Mouse (Mus musculus): ENCODE results near the gene Aen. TPM values are rescaled to one million over a fixed set of nuclear protein-coding genes. Genes with fewer than 3 reads are reported as not detected.

Gene Aen
- polyA plus RNA-seq, 1 experiment from 2014 or later = 37.4 TPM

DNA sequence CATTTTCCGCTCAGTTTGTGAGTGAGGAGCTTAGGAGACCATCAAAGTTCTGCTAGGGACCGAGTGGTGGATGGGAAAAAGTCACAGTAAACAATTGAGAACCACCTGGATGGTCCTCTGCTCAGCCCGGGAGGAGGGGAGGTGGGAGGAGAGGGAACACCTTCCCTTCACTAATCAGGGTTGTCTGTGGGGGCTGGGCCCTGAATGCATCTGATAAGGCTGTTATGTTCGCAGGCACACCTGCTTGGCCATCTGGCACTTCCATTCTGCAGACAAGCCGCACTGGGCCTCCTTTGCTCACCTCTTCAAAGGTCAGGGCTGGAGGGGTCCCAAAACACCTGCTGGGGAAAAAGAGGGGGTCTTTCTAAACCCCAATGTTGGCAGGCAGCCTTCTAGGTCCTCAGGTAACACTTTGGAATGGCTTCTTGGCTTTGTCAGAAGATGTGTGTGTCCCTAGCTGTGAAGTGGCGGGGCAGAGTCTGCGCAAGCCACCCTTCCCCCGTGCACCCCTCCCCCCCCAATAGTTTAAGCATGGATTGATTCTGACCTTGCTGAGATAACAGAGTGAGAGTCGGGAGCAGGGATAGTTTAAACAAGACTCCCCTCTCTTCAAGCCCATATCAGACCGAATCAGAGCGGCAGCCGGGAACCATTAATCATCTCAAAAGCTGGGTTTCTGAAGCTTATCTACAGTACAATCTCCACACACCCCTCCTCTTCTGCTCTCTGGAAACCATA is 30.3 kb upstream of the Aen start:
- no peaks in the 10 kb centered on the region for H3K27me3 ChIP-seq (replicated peaks; ENCODE audit: control insufficient read depth, insufficient read depth, low read length)
- ATAC-seq (replicated peaks; ENCODE audit: low FRiP score, low TSS enrichment, low read depth) = peak; percentile 61; the same call in 1 of the 2 replicates
- H3K4me2 ChIP-seq (ENCODE audit: low read length) = no peak overlapping the region
- 32% methylated on average over 12 of the region's 12 CpGs for WGBS
- no peaks in the 10 kb centered on the region for H3K4me1 ChIP-seq (replicated peaks; ENCODE audit: control insufficient read depth, insufficient read depth, low read length)
- H3K4me3 ChIP-seq (ENCODE audit: low read depth, low read length) = no peak overlapping the region
- DNase-seq (ENCODE audit: low spot score) = no peak
- no peak overlapping the region for H3K27ac ChIP-seq (ENCODE audit: low read depth)
- H3K9me3 ChIP-seq (ENCODE audit: control insufficient read depth, low read length) = no peaks in the 10 kb centered on the region
- H3K9ac ChIP-seq (ENCODE audit: low read length) = no peak overlapping the region
- no peaks in the 10 kb centered on the region for H3K36me3 ChIP-seq (ENCODE audit: control insufficient read depth, insufficient read depth, low read length)

DNA sequence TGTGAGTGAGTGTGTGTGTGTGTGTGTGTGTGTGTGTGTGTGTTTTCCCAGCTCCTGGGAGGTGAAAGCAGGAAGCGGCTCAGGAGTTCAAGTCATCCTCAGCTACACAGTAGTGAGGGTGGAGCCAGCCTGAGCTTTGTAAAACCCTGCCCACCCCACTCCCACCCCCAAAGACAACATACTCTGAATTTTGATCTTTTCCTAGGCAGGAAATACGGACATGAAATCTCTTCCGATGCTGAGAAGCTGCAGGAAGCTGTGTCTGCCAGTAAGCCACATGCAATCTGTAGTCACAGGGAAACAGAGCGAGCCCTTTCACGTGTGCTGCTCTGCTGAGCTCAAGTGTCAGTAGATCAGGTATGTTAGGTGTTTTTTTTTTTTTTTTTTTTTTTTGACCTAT is 26.9 kb upstream of the Aen start:
- H3K36me3 ChIP-seq (ENCODE audit: control insufficient read depth, insufficient read depth, low read length) = no peaks in the 10 kb centered on the region
- DNase-seq (ENCODE audit: low spot score) = no peak
- no peak for ATAC-seq (replicated peaks; ENCODE audit: low FRiP score, low TSS enrichment, low read depth)

DNA sequence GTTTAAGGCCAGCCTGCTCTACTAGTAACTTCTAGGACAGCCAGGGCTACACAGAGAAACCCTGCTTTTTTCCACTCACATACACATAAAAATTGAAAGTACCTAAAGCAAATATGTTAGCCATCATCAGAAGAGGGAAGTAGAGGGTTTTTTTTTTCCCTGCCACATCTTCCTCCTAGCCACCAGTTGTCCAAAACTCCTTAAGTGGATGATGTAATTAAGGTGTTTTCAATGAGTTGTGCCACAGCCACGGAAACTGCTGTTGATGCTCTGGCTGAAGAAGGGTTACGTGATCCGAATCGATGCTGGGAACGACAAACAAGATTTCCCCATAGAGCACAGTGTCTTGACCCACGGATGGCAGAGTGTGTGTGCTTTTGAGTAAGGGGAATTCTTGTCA is 23.3 kb upstream of the Aen start:
- Histone ChIP-seq H3K4me3 (ENCODE audit: low read depth, low read length) (no peak overlapping the region), H3K27ac (ENCODE audit: low read depth) (no peak overlapping the region), H3K27me3 (replicated peaks; ENCODE audit: control insufficient read depth, insufficient read depth, low read length) (no peaks in the 10 kb centered on the region), H3K9ac (ENCODE audit: low read length) (no peak overlapping the region), H3K9me3 (ENCODE audit: control insufficient read depth, low read length) (no peaks in the 10 kb centered on the region), H3K36me3 (ENCODE audit: control insufficient read depth, insufficient read depth, low read length) (no peaks in the 10 kb centered on the region), H3K4me2 (ENCODE audit: low read length) (no peak overlapping the region), H3K4me1 (replicated peaks; ENCODE audit: control insufficient read depth, insufficient read depth, low read length) (no peaks in the 10 kb centered on the region)
- no peak for DNase-seq (ENCODE audit: low spot score)
- 83% methylated on average over 6 of the region's 6 CpGs for WGBS
- no peak for ATAC-seq (replicated peaks; ENCODE audit: low FRiP score, low TSS enrichment, low read depth)

More for the DNA sequence above, 26.9 kb upstream of the Aen start:
- Histone ChIP-seq H3K4me3 (ENCODE audit: low read depth, low read length) (no peak overlapping the region), H3K4me2 (ENCODE audit: low read length) (no peak overlapping the region), H3K9ac (ENCODE audit: low read length) (no peak overlapping the region), H3K9me3 (ENCODE audit: control insufficient read depth, low read length) (no peaks in the 10 kb centered on the region), H3K4me1 (replicated peaks; ENCODE audit: control insufficient read depth, insufficient read depth, low read length) (no peaks in the 10 kb centered on the region), H3K27me3 (replicated peaks; ENCODE audit: control insufficient read depth, insufficient read depth, low read length) (no peaks in the 10 kb centered on the region), H3K27ac (ENCODE audit: low read depth) (no peak overlapping the region)
- 64% methylated on average over 5 of the region's 5 CpGs for WGBS

- DNase-seq (ENCODE audit: low spot score) = no peak
- H3K9ac ChIP-seq (ENCODE audit: low read length) = no peak overlapping the region
- H3K4me2 ChIP-seq (ENCODE audit: low read length) = no peak overlapping the region
- no peak for ATAC-seq (replicated peaks; ENCODE audit: low FRiP score, low TSS enrichment, low read depth)
- H3K9me3 ChIP-seq (ENCODE audit: control insufficient read depth, low read length) = no peaks in the 10 kb centered on the region
- H3K27ac ChIP-seq (ENCODE audit: low read depth) = no peak overlapping the region
- H3K27me3 ChIP-seq (replicated peaks; ENCODE audit: control insufficient read depth, insufficient read depth, low read length) = no peaks in the 10 kb centered on the region
- H3K36me3 ChIP-seq (ENCODE audit: control insufficient read depth, insufficient read depth, low read length) = no peaks in the 10 kb centered on the region
- WGBS = 72% methylated on average over 5 of the region's 5 CpGs
- H3K4me3 ChIP-seq (ENCODE audit: low read depth, low read length) = no peak overlapping the region
- no peaks in the 10 kb centered on the region for H3K4me1 ChIP-seq (replicated peaks; ENCODE audit: control insufficient read depth, insufficient read depth, low read length)
Measured at GRCm38 (mm10) chr7:78872831-78873230, 22.8 kb upstream of the Aen start.

DNA sequence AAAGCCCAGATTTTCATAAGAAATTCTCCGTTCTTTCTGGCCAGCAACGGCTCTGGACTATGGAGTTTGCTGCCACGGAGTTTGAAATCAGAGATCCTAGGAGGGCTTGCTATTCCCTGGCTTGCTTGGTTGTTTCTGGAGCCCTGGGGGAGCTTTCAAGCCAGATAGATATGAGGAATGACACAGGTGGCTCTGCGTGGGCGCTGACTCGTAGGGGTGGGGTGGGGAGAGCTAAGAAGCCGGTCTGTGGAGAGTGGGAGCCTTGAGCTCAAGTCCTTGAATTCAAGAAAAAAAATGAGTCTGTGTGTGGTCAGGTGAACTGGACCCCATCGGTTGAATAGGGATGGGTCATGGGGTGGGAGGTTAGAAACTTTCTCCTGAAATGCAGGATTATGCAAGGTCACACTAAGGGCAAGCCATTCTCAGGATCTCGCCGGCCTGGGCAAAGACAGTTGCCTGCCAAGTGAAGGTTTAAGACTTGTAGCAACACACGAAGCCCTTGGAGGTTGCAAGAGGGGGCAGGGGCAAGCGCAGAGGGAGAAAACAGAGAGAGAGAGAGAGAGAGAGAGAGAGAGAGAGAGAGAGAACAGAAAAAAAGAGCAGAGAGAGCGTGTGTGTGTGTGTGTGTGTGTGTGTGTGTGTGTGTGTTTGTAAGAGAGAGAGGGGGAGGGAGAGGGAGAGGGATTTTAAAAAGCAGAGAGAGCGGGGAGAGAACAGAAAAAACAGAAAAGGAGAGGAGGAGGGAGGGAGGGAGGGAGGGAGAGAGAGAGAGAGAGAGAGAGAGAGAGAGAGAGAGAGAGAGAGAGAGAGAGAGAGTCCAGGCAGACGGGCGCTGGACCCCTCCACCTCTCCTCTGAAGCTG is 13.8 kb upstream of the Aen start:
- no peak for DNase-seq (ENCODE audit: low spot score)
- Histone ChIP-seq H3K27ac (ENCODE audit: low read depth) (no peak overlapping the region), H3K4me1 (replicated peaks; ENCODE audit: control insufficient read depth, insufficient read depth, low read length) (peaks cover 10% of the 10 kb centered on the region), H3K9ac (ENCODE audit: low read length) (no peak overlapping the region), H3K4me2 (ENCODE audit: low read length) (peak overlapping the region; percentile 40), H3K9me3 (ENCODE audit: control insufficient read depth, low read length) (no peaks in the 10 kb centered on the region), H3K27me3 (replicated peaks; ENCODE audit: control insufficient read depth, insufficient read depth, low read length) (peaks cover 57% of the 10 kb centered on the region), H3K36me3 (ENCODE audit: control insufficient read depth, insufficient read depth, low read length) (no peaks in the 10 kb centered on the region), H3K4me3 (ENCODE audit: low read depth, low read length) (peak overlapping the region; percentile 28; the same call in 1 of the 2 replicates)
- ATAC-seq (replicated peaks; ENCODE audit: low FRiP score, low TSS enrichment, low read depth) = no peak
- WGBS = 16% methylated on average over 13 of the region's 16 CpGs

DNA sequence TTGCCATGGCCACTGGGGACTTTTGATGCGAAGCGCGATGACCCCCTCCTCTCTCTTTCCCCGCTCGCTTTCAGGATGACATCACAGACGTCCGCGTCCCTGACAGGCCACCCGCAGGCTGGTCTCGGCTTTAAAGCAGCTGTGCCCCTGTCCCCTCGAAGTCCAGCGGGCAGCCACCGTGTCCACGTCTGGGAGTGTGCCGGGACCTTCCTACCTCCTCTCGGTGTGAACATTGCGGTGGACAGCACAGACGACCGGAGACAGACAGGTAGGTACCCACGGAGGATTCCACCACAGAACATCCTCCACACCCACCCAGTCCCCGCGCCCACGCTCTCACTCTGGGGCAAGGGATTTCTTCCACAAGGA is 13.2 kb upstream of the Aen start:
- ATAC-seq (replicated peaks; ENCODE audit: low FRiP score, low TSS enrichment, low read depth) = 0 out of 2 replicates have a peak, but pooled peaks have one; percentile 37
- no peak for DNase-seq (ENCODE audit: low spot score)
- Histone ChIP-seq H3K9ac (ENCODE audit: low read length) (0 out of 2 replicates have a peak overlapping the region, but pooled peaks have one; percentile 16), H3K4me2 (ENCODE audit: low read length) (peak overlapping the region; percentile 40), H3K4me1 (replicated peaks; ENCODE audit: control insufficient read depth, insufficient read depth, low read length) (peaks cover 10% of the 10 kb centered on the region), H3K4me3 (ENCODE audit: low read depth, low read length) (peak overlapping the region; percentile 28), H3K36me3 (ENCODE audit: control insufficient read depth, insufficient read depth, low read length) (no peaks in the 10 kb centered on the region), H3K27me3 (replicated peaks; ENCODE audit: control insufficient read depth, insufficient read depth, low read length) (peaks cover 57% of the 10 kb centered on the region), H3K27ac (ENCODE audit: low read depth) (no peak overlapping the region), H3K9me3 (ENCODE audit: control insufficient read depth, low read length) (no peaks in the 10 kb centered on the region)
- WGBS = 3% methylated on average over 21 of the region's 23 CpGs

- Histone ChIP-seq H3K27ac (ENCODE audit: low read depth) (no peak overlapping the region), H3K36me3 (ENCODE audit: control insufficient read depth, insufficient read depth, low read length) (no peaks in the 10 kb centered on the region), H3K9me3 (ENCODE audit: control insufficient read depth, low read length) (no peaks in the 10 kb centered on the region), H3K9ac (ENCODE audit: low read length) (no peak overlapping the region), H3K4me2 (ENCODE audit: low read length) (peak overlapping the region; percentile 40), H3K4me1 (replicated peaks; ENCODE audit: control insufficient read depth, insufficient read depth, low read length) (peaks cover 10% of the 10 kb centered on the region), H3K27me3 (replicated peaks; ENCODE audit: control insufficient read depth, insufficient read depth, low read length) (peaks cover 57% of the 10 kb centered on the region), H3K4me3 (ENCODE audit: low read depth, low read length) (peak overlapping the region; percentile 28; the same call in 1 of the 2 replicates)
- 2% methylated on average over 34 of the region's 34 CpGs for WGBS
- ATAC-seq (replicated peaks; ENCODE audit: low FRiP score, low TSS enrichment, low read depth) = peak; percentile 29; the same call in 1 of the 2 replicates
- DNase-seq (ENCODE audit: low spot score) = no peak
Measured at GRCm38 (mm10) chr7:78883016-78883725, 12.5 kb upstream of the Aen start.

- ATAC-seq (replicated peaks; ENCODE audit: low FRiP score, low TSS enrichment, low read depth) (no peak), DNase-seq (ENCODE audit: low spot score) (no peak)
- no peak overlapping the region for H3K4me3 ChIP-seq (ENCODE audit: low read depth, low read length)
- no peak overlapping the region for H3K9ac ChIP-seq (ENCODE audit: low read length)
- peaks cover 10% of the 10 kb centered on the region for H3K4me1 ChIP-seq (replicated peaks; ENCODE audit: control insufficient read depth, insufficient read depth, low read length)
- no peak overlapping the region for H3K4me2 ChIP-seq (ENCODE audit: low read length)
- H3K27me3 ChIP-seq (replicated peaks; ENCODE audit: control insufficient read depth, insufficient read depth, low read length) = peaks cover 57% of the 10 kb centered on the region
- no peaks in the 10 kb centered on the region for H3K36me3 ChIP-seq (ENCODE audit: control insufficient read depth, insufficient read depth, low read length)
- H3K27ac ChIP-seq (ENCODE audit: low read depth) = no peak overlapping the region
- H3K9me3 ChIP-seq (ENCODE audit: control insufficient read depth, low read length) = no peaks in the 10 kb centered on the region
- 11% methylated on average over 8 of the region's 8 CpGs for WGBS
Measured at GRCm38 (mm10) chr7:78883726-78884060, 12.0 kb upstream of the Aen start.

Data from intestine, embryonic 14.5 days (tissue).